ENCODE assay signal across 8 mouse cellular contexts in genomic region chr10:13868371-13869321, GRCm38 (mm10). TPM values are rescaled to one million over a fixed set of nuclear protein-coding genes. Genes with fewer than 3 reads are reported as not detected.
DNase-seq lines count a peak whose midpoint lies in the region; ATAC-seq lines count a peak whose summit lies in the region.

TSS of gene Aig1 (minus strand) at chr10:13868980.

- 3% methylated on average over 71 of the region's 77 CpGs for WGBS in intestine, embryonic 15.5 days

- peaks cover 2% of the 10 kb centered on the region; the same call in 1 of the 2 replicates for H3K4me1 ChIP-seq in intestine, embryonic 15.5 days (replicated peaks)
- peaks cover 15% of the 10 kb centered on the region for H3K4me1 ChIP-seq in megakaryocyte, embryonic 14.5 days

- no peaks in the 10 kb centered on the region for H3K9me3 ChIP-seq in intestine, embryonic 15.5 days
- H3K9me3 ChIP-seq in megakaryocyte, embryonic 14.5 days, result peaks cover 3% of the 10 kb centered on the region; the same call in 1 of the 2 replicates

- peak within 1 kb of the TSS; percentile 80 for H3K27ac ChIP-seq in intestine, embryonic 15.5 days

- ATAC-seq in intestine, embryonic 15.5 days, result peak; percentile 92

- DNase-seq in adrenal gland, adult 18-20 months (ENCODE audit: low spot score in 2 of 2), result peak; percentile 79
- peak; percentile 70 for DNase-seq in embryo, embryonic 10.5 days (ENCODE audit: low spot score)
- peak; percentile 33 to 57 for DNase-seq in gastrocnemius, postnatal 4 days (ENCODE audit: low spot score in 2 of 2)
- DNase-seq in left cerebral cortex, postnatal 10 days (ENCODE audit: extremely low spot score in 1 of 2, low spot score in 2 of 2), result peak; percentile 63 to 86
- peak; percentile 67 to 74 for DNase-seq in right cerebral cortex, adult 2 months (ENCODE audit: low spot score in 2 of 2)
- peak; percentile 16 for DNase-seq in urinary bladder, postnatal 10 days (ENCODE audit: low spot score)

- no peaks in the 10 kb centered on the region for H3K27me3 ChIP-seq in intestine, embryonic 15.5 days (replicated peaks)
- peaks cover 10% of the 10 kb centered on the region for H3K27me3 ChIP-seq in megakaryocyte, embryonic 14.5 days (replicated peaks)

- H3K4me2 ChIP-seq in intestine, embryonic 15.5 days (replicated peaks), result peak within 1 kb of the TSS; percentile 76

- peak within 1 kb of the TSS; percentile 70 for H3K9ac ChIP-seq in intestine, embryonic 15.5 days

- intact Hi-C loops in left cerebral cortex, postnatal 10 days (cut with DNase I), result loop anchor here (5.0 kb wide), 2 partner anchors 99 to 306 kb away; partner anchors contain the start of gene Hivep2

- H3K36me3 ChIP-seq in intestine, embryonic 15.5 days, result no peaks in the 10 kb centered on the region
- no peaks in the 10 kb centered on the region for H3K36me3 ChIP-seq in megakaryocyte, embryonic 14.5 days (replicated peaks; ENCODE audit: low read length)

- peak within 1 kb of the TSS; percentile 67 for H3K4me3 ChIP-seq in intestine, embryonic 15.5 days (replicated peaks)
- peak within 1 kb of the TSS; percentile 94 for H3K4me3 ChIP-seq in megakaryocyte, embryonic 14.5 days (replicated peaks)

RNA-seq across cellular contexts. Expression of gene Aig1, which starts in this region (rescaled TPM):
- 10 to 100 TPM; 23.2 to 37.0 TPM for total RNA-seq in adrenal gland, adult 18-20 months (2021)
- total RNA-seq in gastrocnemius, postnatal 4 days (2021), result 10 to 100 TPM; 22.2 to 25.4 TPM
- polyA plus RNA-seq in intestine, embryonic 15.5 days (2015; fragmentation: Nextera tagmentation; extraction: Ambion mirVana), result 82.3 and 90.4 TPM in 2 replicates
- 10 to 100 TPM; 71.2 to 76.6 TPM for total RNA-seq in left cerebral cortex, postnatal 10 days (2021)
- polyA plus RNA-seq in megakaryocyte, embryonic 14.5 days (2012; ENCODE audit: insufficient read depth, low replicate concordance), result 1.6 and 5.7 TPM in 2 replicates

Comparison
In these comparisons a context has a peak if more than half of its experiments do, and no peak if none do; other contexts are left out.
1. Peak in every context shown above with its lines: DNase-seq, ATAC-seq, H3K4me3 ChIP-seq and H3K27ac ChIP-seq.
2. RNA of gene Aig1 (polyA plus RNA-seq): 82.3 to 90.4 TPM in intestine, embryonic 15.5 days; 1.6 to 5.7 TPM in megakaryocyte, embryonic 14.5 days; every median in the first group is over 10 times any median in the second.
3. DNase-seq: peak in every context shown above with its lines; median percentile 79 in adrenal gland, adult 18-20 months; 74 in left cerebral cortex, postnatal 10 days; 70 in right cerebral cortex, adult 2 months; 70 in embryo, embryonic 10.5 days; 45 in gastrocnemius, postnatal 4 days; 16 in urinary bladder, postnatal 10 days.